Mouse (Mus musculus) brain, embryonic 14.5 days (tissue): Measurements from ENCODE around the gene Vmn1r113. TPM values are rescaled to one million over a fixed set of nuclear protein-coding genes. Genes with fewer than 3 reads are reported as not detected.
"Not testable (repeated sequence)": the region's sequence is repeated elsewhere in the genome, so short reads cannot be mapped to it uniquely, and the experiment has no call there.

ENCODE experiments used
- DNase-seq: peaks from one replicate; pipeline ENCODE4 v3.0.0-alpha.2; 2011; ENCODE audit warnings: low read depth
- polyA plus RNA-seq: library from polyadenylated mRNA; depleted of rRNA; stranded (reverse); fragments of >200 nt; gene quantifications from 2 replicates; pipeline ENCODE4 v1.2.3, GENCODE M21; 2012; rRNA removed

Vmn1r113 gene
- not detected in 2 replicates for polyA plus RNA-seq

- not testable (repeated sequence) for DNase-seq
Measured at GRCm38 (mm10) chr7:20786985-20787384, at the start of gene Vmn1r113. Gene Vmn1r113, plus strand, starts transcription at chr7:20787285.

- DNase-seq, result not testable (repeated sequence)
Measured at GRCm38 (mm10) chr7:20770885-20771284, 16.2 kb upstream of the Vmn1r113 start, which contains the start of gene Vmn1r112. Gene Vmn1r112, plus strand, starts transcription at chr7:20771185.

- not testable (repeated sequence) for DNase-seq
Measured at GRCm38 (mm10) chr7:20812086-20812485, 25.0 kb downstream of the Vmn1r113 start, which contains the start of gene Vmn1r114. Gene Vmn1r114, minus strand, starts transcription at chr7:20812186.

Other genes with a start within 250 kb of the Vmn1r113 start
- gene Gm5726, start 241.5 kb upstream of the Vmn1r113 start, polyA plus RNA-seq, result not detected in 2 replicates
- gene Gm4141, start 211.0 kb upstream of the Vmn1r113 start, polyA plus RNA-seq, result not detected in 2 replicates
- not detected in 2 replicates for gene Gm4513, start 188.3 kb upstream of the Vmn1r113 start, polyA plus RNA-seq
- gene Vmn1r107, start 118.4 kb upstream of the Vmn1r113 start, polyA plus RNA-seq, result not detected in 2 replicates
- gene Vmn1r111, start 84.1 kb upstream of the Vmn1r113 start, polyA plus RNA-seq, result not detected in 2 replicates
- gene Gm10668, start 56.7 kb upstream of the Vmn1r113 start, polyA plus RNA-seq, result not detected in 2 replicates
- gene Vmn1r112, start 16.1 kb upstream of the Vmn1r113 start, polyA plus RNA-seq, result not detected in 2 replicates
- not detected in 2 replicates for gene Vmn1r114, start 24.9 kb downstream of the Vmn1r113 start, polyA plus RNA-seq
- not detected in 2 replicates for gene Vmn1r115, start 57.7 kb downstream of the Vmn1r113 start, polyA plus RNA-seq
- gene Vmn1r116, start 85.0 kb downstream of the Vmn1r113 start, polyA plus RNA-seq, result not detected in 2 replicates
- gene Vmn1r117, start 96.8 kb downstream of the Vmn1r113 start, polyA plus RNA-seq, result not detected in 2 replicates
- gene Vmn1r118, start 125.1 kb downstream of the Vmn1r113 start, polyA plus RNA-seq, result not detected in 2 replicates
- gene Vmn1r119, start 225.2 kb downstream of the Vmn1r113 start, polyA plus RNA-seq, result not detected in 2 replicates